Mouse (Mus musculus) liver, adult 2 months (tissue): ENCODE data around the gene Parp4. TPM values are rescaled to one million over a fixed set of nuclear protein-coding genes. Genes with fewer than 3 reads are reported as not detected.

ENCODE experiments used
- DNase-seq: peaks from one replicate; pipeline ENCODE4 v3.0.0-alpha.2; 2011; ENCODE audit warnings: low read depth, low spot score; ENCODE audit errors: extremely low read depth
- H3K27ac ChIP-seq: fragments of 200-500 bp; replicated peaks from 2 replicates; pipeline ENCODE4 v1.5.1; 2012; ENCODE audit warnings: low read depth, mild to moderate bottlenecking, control low read depth, inconsistent platforms, low read length; ENCODE audit not compliant: insufficient read depth
- H3K27me3 ChIP-seq: fragments of 200-500 bp; 2 replicates; pipeline ENCODE4 v1.6.1; 2012; ENCODE audit warnings: mild to moderate bottlenecking, moderate library complexity, low read length, inconsistent platforms; ENCODE audit not compliant: control insufficient read depth, insufficient read depth
- H3K36me3 ChIP-seq: fragments of 200-500 bp; 2 replicates; pipeline ENCODE4 v1.6.1; 2012; ENCODE audit warnings: low read length, inconsistent platforms; ENCODE audit not compliant: control insufficient read depth, insufficient read depth
- H3K4me1 ChIP-seq: fragments of 200-500 bp; 2 replicates; pipeline ENCODE4 v1.6.1; 2011; ENCODE audit warnings: low read length; ENCODE audit not compliant: control insufficient read depth, insufficient read depth
- H3K4me3 ChIP-seq: fragments of 200-500 bp; 2 replicates; pipeline ENCODE4 v1.5.1; 2011; ENCODE audit warnings: low read depth, mild to moderate bottlenecking, control low read depth, low read length, moderate library complexity; ENCODE audit not compliant: insufficient read depth
- H3K79me2 ChIP-seq: fragments of 200-500 bp; 2 replicates; pipeline ENCODE4 v1.6.1; 2012; ENCODE audit warnings: inconsistent platforms, mild to moderate bottlenecking, low read length, moderate library complexity; ENCODE audit not compliant: control insufficient read depth, insufficient read depth
- H3K9ac ChIP-seq: fragments of 200-500 bp; 2 replicates; pipeline ENCODE4 v1.6.1; 2012; ENCODE audit warnings: low read depth, mild to moderate bottlenecking, control low read depth, inconsistent platforms, low read length
- CTCF ChIP-seq: fragments of 200-500 bp; IDR thresholded peaks from 2 replicates; pipeline ENCODE4 v1.5.1; 2011; ENCODE audit warnings: low read depth, low read length, control low read depth
- POLR2A ChIP-seq: fragments of 200-500 bp; IDR thresholded peaks from 2 replicates; pipeline ENCODE4 v1.6.1; 2011; ENCODE audit warnings: low read length, control low read depth; ENCODE audit not compliant: insufficient read depth; ENCODE audit errors: extremely low read depth
- WGBS: fragments of 180-500 bp; shearing (Covaris S2); methylation state at CpG from one replicate; pipeline ENCODE4 v1.1.7; 2018; 5-methylcytosine and 5-hydroxymethylcytosine counted together
- polyA plus RNA-seq: library from polyadenylated mRNA; depleted of rRNA; stranded (reverse); fragments of >200 nt; gene quantifications from 2 replicates; pipeline ENCODE4 v1.2.3, GENCODE M21; 2012
- total RNA-seq: library from RNA; depleted of rRNA; stranded (reverse); fragments of >200 nt; gene quantifications from 2 replicates; pipeline ENCODE4 v1.2.3, GENCODE M21; 2014

Parp4 gene
- total and polyA plus RNA-seq, 2 experiments, result 2.6 to 7.8 TPM

- no peaks in the 10 kb centered on the region for H3K27me3 ChIP-seq
- TF ChIP-seq CTCF (no peak), POLR2A (no peak)
- no peak for DNase-seq
- no peaks in the 10 kb centered on the region for H3K4me1 ChIP-seq
- H3K27ac ChIP-seq, result no peak overlapping the region
- 83% methylated on average over 7 of the region's 7 CpGs for WGBS
- no peak overlapping the region for H3K9ac ChIP-seq
- H3K79me2 ChIP-seq, result no peaks in the 10 kb centered on the region
- no peak overlapping the region for H3K4me3 ChIP-seq
- H3K36me3 ChIP-seq, result peaks cover 30% of the 10 kb centered on the region; the same call in 1 of the 2 replicates
Observed at GRCm38 (mm10) chr14:56647206-56647605, 71.8 kb downstream of the Parp4 start.

GRCm38 (mm10) chr14:56649448-56649847, 74.0 kb downstream of the Parp4 start:
- H3K4me1 ChIP-seq, result no peaks in the 10 kb centered on the region
- H3K4me3 ChIP-seq, result no peak overlapping the region
- H3K79me2 ChIP-seq, result no peaks in the 10 kb centered on the region
- no peak for TF ChIP-seq CTCF
- no peak for TF ChIP-seq POLR2A
- DNase-seq, result no peak
- H3K27ac ChIP-seq, result no peak overlapping the region
- H3K36me3 ChIP-seq, result peaks cover 44% of the 10 kb centered on the region
- no peaks in the 10 kb centered on the region for H3K27me3 ChIP-seq
- no peak overlapping the region for H3K9ac ChIP-seq

DNA sequence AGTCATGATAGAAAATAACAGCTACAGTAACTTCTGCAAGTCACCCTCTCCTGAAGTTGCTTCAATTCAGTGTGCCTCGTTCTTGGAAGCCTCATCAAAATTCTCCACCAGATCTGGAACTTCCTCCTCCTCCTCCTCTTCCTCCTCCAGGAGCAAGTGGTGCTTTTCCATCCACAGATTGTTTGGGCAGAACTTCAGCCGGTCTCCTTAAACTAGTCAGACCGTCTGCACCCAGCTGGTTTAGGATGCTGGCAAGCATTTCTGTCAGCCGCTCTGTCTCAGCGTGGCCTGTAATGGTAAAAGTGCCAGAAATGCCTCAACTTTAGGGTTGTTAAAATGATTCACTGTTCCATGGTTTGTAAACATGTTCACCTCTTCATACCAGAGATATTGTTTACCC, 90.2 kb downstream of the Parp4 start:
- Histone ChIP-seq H3K4me3 (no peak overlapping the region), H3K4me1 (peaks cover 10% of the 10 kb centered on the region; the same call in 1 of the 2 replicates), H3K79me2 (peaks cover 6% of the 10 kb centered on the region; the same call in 1 of the 2 replicates), H3K9ac (no peak overlapping the region), H3K27me3 (no peaks in the 10 kb centered on the region), H3K27ac (no peak overlapping the region), H3K36me3 (no peaks in the 10 kb centered on the region)
- TF ChIP-seq CTCF (no peak), POLR2A (no peak)
- 91% methylated on average over 5 of the region's 5 CpGs for WGBS
- DNase-seq, result no peak

GRCm38 (mm10) chr14:56666909-56667308, 91.5 kb downstream of the Parp4 start:
- Histone ChIP-seq H3K79me2 (peaks cover 6% of the 10 kb centered on the region; the same call in 1 of the 2 replicates), H3K36me3 (no peaks in the 10 kb centered on the region; the same call in 1 of the 2 replicates), H3K27ac (no peak overlapping the region), H3K4me3 (no peak overlapping the region), H3K27me3 (no peaks in the 10 kb centered on the region), H3K9ac (no peak overlapping the region), H3K4me1 (peaks cover 10% of the 10 kb centered on the region; the same call in 1 of the 2 replicates)
- DNase-seq, result no peak
- WGBS, result 92% methylated on average over 3 of the region's 3 CpGs
- TF ChIP-seq POLR2A (no peak), CTCF (no peak)

DNA sequence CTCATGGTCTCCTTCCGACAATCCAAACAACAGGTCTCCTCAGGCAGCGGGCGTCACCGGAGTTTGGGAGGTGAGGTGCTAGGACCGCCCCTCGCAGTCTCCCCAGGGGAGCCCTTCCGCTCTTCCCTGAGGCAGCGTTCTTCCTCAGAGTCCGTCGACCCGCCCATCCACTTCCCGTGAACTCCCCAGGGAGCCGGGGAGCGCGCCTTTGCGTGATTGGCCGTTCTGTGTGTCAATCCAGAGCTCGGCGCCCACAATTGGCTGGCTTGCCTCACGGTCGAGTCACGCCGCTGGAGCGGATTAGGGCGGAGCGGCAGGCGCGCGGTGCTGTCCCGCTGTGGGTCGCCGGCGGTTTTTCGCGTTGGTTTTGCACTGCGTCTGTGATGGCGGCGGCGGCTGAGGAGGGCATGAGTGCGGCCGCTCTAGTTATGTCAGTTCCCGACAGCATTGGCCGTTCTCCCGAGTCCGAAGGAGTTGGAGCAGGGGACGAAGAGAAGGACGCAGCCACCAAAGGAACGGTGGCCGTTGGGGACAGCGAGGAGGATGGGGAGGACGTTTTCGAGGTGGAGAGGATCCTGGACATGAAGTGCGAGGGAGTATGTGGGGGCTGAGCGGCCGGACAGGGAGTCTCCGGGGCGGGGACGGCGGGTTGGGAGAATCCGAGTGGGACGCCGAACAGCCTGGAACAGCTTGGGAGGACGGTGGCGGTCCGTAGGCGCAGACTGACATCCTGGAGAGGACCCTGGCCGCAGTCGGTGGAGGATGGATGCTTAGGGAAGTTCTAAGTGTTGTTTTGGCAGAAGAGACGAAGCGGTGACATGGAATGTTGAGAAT, 92.8 kb downstream of the Parp4 start, which contains the start of gene Mphosph8:
TSS of gene Mphosph8 (plus strand) at position 280 of the 834 bp plus-strand sequence.
- under 1% methylated on average over 70 of the region's 70 CpGs for WGBS
- H3K4me1 ChIP-seq, result peaks cover 10% of the 10 kb centered on the region; the same call in 1 of the 2 replicates
- H3K4me3 ChIP-seq, result peak within 1 kb of the TSS; percentile 90
- H3K27me3 ChIP-seq, result no peaks in the 10 kb centered on the region
- peak; percentile 94 for DNase-seq
- peak within 1 kb of the TSS; percentile 86 for H3K9ac ChIP-seq
- H3K79me2 ChIP-seq, result peaks cover 6% of the 10 kb centered on the region; the same call in 1 of the 2 replicates
- peaks cover 10% of the 10 kb centered on the region for H3K36me3 ChIP-seq
- H3K27ac ChIP-seq, result peak within 1 kb of the TSS; percentile 65
- peak; percentile 58; the same call in 1 of the 2 replicates for TF ChIP-seq POLR2A
- no peak for TF ChIP-seq CTCF
